In genomic region chr3:86799041-86799440, GRCm38 (mm10) we compare ENCODE assay signal across 10 mouse cellular contexts.
A peak's percentile ranks its signal among the peaks of the same experiment; 100 is the strongest.
DNase-seq lines count a peak whose midpoint lies in the region; ATAC-seq and TF ChIP-seq lines count a peak whose summit lies in the region.
"Had no signal": no experiment of that assay in that cellular context is flagged by ENCODE, and none has a peak within 500 bp of the region (broad histone marks: within the 10 kb centered on the region; RNA-seq: fewer than 3 reads in every experiment).

No protein-coding gene starts in this region.

- H3K9me3 ChIP-seq in lung, embryonic 14.5 days (ENCODE audit: low read depth, low read length): no peaks in the 10 kb centered on the region
- no peaks in the 10 kb centered on the region for H3K9me3 ChIP-seq in liver, embryonic 14.5 days (ENCODE audit: control insufficient read depth, low read length)
- no peaks in the 10 kb centered on the region for H3K9me3 ChIP-seq in stomach, postnatal 0 days (ENCODE audit: control insufficient read depth, low read length)
- H3K9me3 ChIP-seq: embryonic facial prominence, embryonic 12.5 days; megakaryocyte, embryonic 14.5 days had no signal

- H3K9ac ChIP-seq in lung, embryonic 14.5 days: no peak overlapping the region
- peak overlapping the region; percentile 76 for H3K9ac ChIP-seq in liver, embryonic 14.5 days (replicated peaks)
- no peak overlapping the region for H3K9ac ChIP-seq in stomach, postnatal 0 days (ENCODE audit: low read length)
- H3K9ac ChIP-seq: embryonic facial prominence, embryonic 12.5 days had no signal

- peak; percentile 94 for TF ChIP-seq EP300 in liver, embryonic 14.5 days (IDR thresholded peaks at IDR 0.05; ENCODE audit: low read depth)
- no peak for TF ChIP-seq EP300 in stomach, postnatal 0 days (optimal IDR thresholded peaks at IDR 0.05)

- intact Hi-C loops in gastrocnemius, postnatal 14 days (cut with DNase I; ENCODE audit: low total_unique reads): loop anchor here (10.0 kb wide), 1 partner anchor 186 kb away; no protein-coding TSS in a partner anchor

- no peak overlapping the region for H3K4me2 ChIP-seq in lung, embryonic 14.5 days
- peak overlapping the region; percentile 61 for H3K4me2 ChIP-seq in liver, embryonic 14.5 days (ENCODE audit: low read depth)
- H3K4me2 ChIP-seq in stomach, postnatal 0 days (replicated peaks; ENCODE audit: low read depth): no peak overlapping the region
- H3K4me2 ChIP-seq: embryonic facial prominence, embryonic 12.5 days had no signal

- TF ChIP-seq CTCF in lung, embryonic 14.5 days (IDR thresholded peaks at IDR 0.05; ENCODE audit: low read depth): no peak
- peak; percentile 63 for TF ChIP-seq CTCF in liver, embryonic 14.5 days (IDR thresholded peaks at IDR 0.05; ENCODE audit: low read depth)
- no peak for TF ChIP-seq CTCF in stomach, postnatal 0 days (IDR thresholded peaks at IDR 0.05; ENCODE audit: low read depth)

- WGBS in lung, embryonic 14.5 days: 80% methylated on average over 9 of the region's 9 CpGs
- 12% methylated on average over 9 of the region's 9 CpGs for WGBS in liver, embryonic 14.5 days (ENCODE audit: insufficient replicate concordance)
- WGBS in stomach, postnatal 0 days: 81% methylated on average over 9 of the region's 9 CpGs

- H3K27ac ChIP-seq in lung, embryonic 14.5 days (ENCODE audit: low read depth): no peak overlapping the region
- peak overlapping the region; percentile 82 for H3K27ac ChIP-seq in liver, embryonic 14.5 days
- no peak overlapping the region for H3K27ac ChIP-seq in stomach, postnatal 0 days (replicated peaks)
- H3K27ac ChIP-seq: embryonic facial prominence, embryonic 12.5 days had no signal

- no peak overlapping the region for H3K4me3 ChIP-seq in lung, embryonic 14.5 days (ENCODE audit: low read depth, low read length)
- peak overlapping the region; percentile 63 to 96 for H3K4me3 ChIP-seq in liver, embryonic 14.5 days (ENCODE audit: insufficient read depth in 1 of 2, low read depth in 2 of 2, low read length in 2 of 2)
- no peak overlapping the region for H3K4me3 ChIP-seq in stomach, postnatal 0 days (ENCODE audit: low read depth, low read length)
- H3K4me3 ChIP-seq: embryonic facial prominence, embryonic 12.5 days; megakaryocyte, embryonic 14.5 days had no signal

- no peaks in the 10 kb centered on the region for H3K36me3 ChIP-seq in lung, embryonic 14.5 days (ENCODE audit: insufficient read depth)
- no peaks in the 10 kb centered on the region for H3K36me3 ChIP-seq in liver, embryonic 14.5 days (replicated peaks; ENCODE audit: control insufficient read depth, insufficient read depth, low read depth)
- no peaks in the 10 kb centered on the region for H3K36me3 ChIP-seq in stomach, postnatal 0 days (ENCODE audit: control insufficient read depth, insufficient read depth, low read length)

- H3K27me3 ChIP-seq in lung, embryonic 14.5 days (ENCODE audit: insufficient read depth, low read length): no peaks in the 10 kb centered on the region
- no peaks in the 10 kb centered on the region for H3K27me3 ChIP-seq in liver, embryonic 14.5 days (ENCODE audit: control insufficient read depth, insufficient read depth, low read length)
- H3K27me3 ChIP-seq in stomach, postnatal 0 days (ENCODE audit: control insufficient read depth, insufficient read depth, low read length): peaks cover 2% of the 10 kb centered on the region; the same call in 1 of the 2 replicates
- H3K27me3 ChIP-seq: embryonic facial prominence, embryonic 12.5 days had no signal

- ATAC-seq in lung, embryonic 14.5 days (ENCODE audit: insufficient read depth): peak; percentile 67
- ATAC-seq in erythroblast, adult 5-6 weeks (replicated peaks; ENCODE audit: low FRiP score, poor library complexity, severe bottlenecking): peak; percentile 92
- ATAC-seq in liver, embryonic 14.5 days (ENCODE audit: insufficient read depth): peak; percentile 97
- ATAC-seq in stomach, postnatal 0 days (ENCODE audit: low FRiP score, low TSS enrichment): peak; percentile 47; the same call in 1 of the 2 replicates

- H3K4me1 ChIP-seq in lung, embryonic 14.5 days (ENCODE audit: insufficient read depth): no peaks in the 10 kb centered on the region
- H3K4me1 ChIP-seq in liver, embryonic 14.5 days (replicated peaks; ENCODE audit: control insufficient read depth in 2 of 2, insufficient read depth in 2 of 2, low read length in 1 of 2): peaks cover 41 to 57% of the 10 kb centered on the region in 2 experiments
- no peaks in the 10 kb centered on the region for H3K4me1 ChIP-seq in stomach, postnatal 0 days (replicated peaks; ENCODE audit: control insufficient read depth, insufficient read depth)

- no peak for DNase-seq in lung, embryonic 14.5 days
- DNase-seq in lung, postnatal 14 days: no peak
- peak; percentile 92 to 93 (median 92) for DNase-seq in liver, embryonic 14.5 days (ENCODE audit: low read depth in 3 of 3, low spot score in 3 of 3)
- DNase-seq in stomach, postnatal 0 days (ENCODE audit: low spot score): no peak
- no peak for DNase-seq in right cerebral cortex, postnatal 14 days
- no peak for DNase-seq in gastrocnemius, postnatal 14 days
- DNase-seq: kidney, postnatal 4 days had no signal

Comparison
In these comparisons a context has a peak if more than half of its experiments do, and no peak if none do; other contexts are left out.
1. ATAC-seq: peak in every context shown above with its lines; median percentile 97 in liver, embryonic 14.5 days; 92 in erythroblast, adult 5-6 weeks; 67 in lung, embryonic 14.5 days; 47 in stomach, postnatal 0 days.
2. DNase-seq: peak in liver, embryonic 14.5 days (3 of 3); none in lung, embryonic 14.5 days (single experiment), lung, postnatal 14 days (single experiment), stomach, postnatal 0 days (single experiment), right cerebral cortex, postnatal 14 days (single experiment) and gastrocnemius, postnatal 14 days (single experiment).
3. H3K4me3 ChIP-seq: peak in liver, embryonic 14.5 days (2 of 2); none in lung, embryonic 14.5 days (single experiment) and stomach, postnatal 0 days (single experiment).